Mouse (Mus musculus): Measurements from ENCODE around the gene Rps6kc1. TPM values are rescaled to one million over a fixed set of nuclear protein-coding genes. Genes with fewer than 3 reads are reported as not detected.
A peak's percentile ranks its signal among the peaks of the same experiment; 100 is the strongest.

Rps6kc1 gene
- polyA plus RNA-seq, 1 experiment from 2014 or later: 16.9 TPM

- no peak overlapping the region for H3K9ac ChIP-seq (ENCODE audit: low read length)
- no peak overlapping the region for H3K27ac ChIP-seq (ENCODE audit: low read depth, low read length)
- no peaks in the 10 kb centered on the region for H3K27me3 ChIP-seq (ENCODE audit: control insufficient read depth, insufficient read depth, low read length)
- DNase-seq (ENCODE audit: low spot score) (no peak), ATAC-seq (replicated peaks; ENCODE audit: low FRiP score) (no peak)
- 78% methylated on average over 7 of the region's 7 CpGs for WGBS
- H3K4me2 ChIP-seq (ENCODE audit: low read depth, low read length, severe bottlenecking): no peak overlapping the region
- no peaks in the 10 kb centered on the region for H3K9me3 ChIP-seq (ENCODE audit: control insufficient read depth, low read length)
- no peaks in the 10 kb centered on the region for H3K36me3 ChIP-seq (ENCODE audit: control insufficient read depth, insufficient read depth, low read length)
- no peaks in the 10 kb centered on the region for H3K4me1 ChIP-seq (replicated peaks; ENCODE audit: control insufficient read depth, insufficient read depth, low read length)
- no peak overlapping the region for H3K4me3 ChIP-seq (ENCODE audit: low read depth, low read length)
Measured at GRCm38 (mm10) chr1:190918938-190919337, 7.4 kb upstream of the Rps6kc1 start.

- H3K36me3 ChIP-seq (ENCODE audit: control insufficient read depth, insufficient read depth, low read length): no peaks in the 10 kb centered on the region
- WGBS: 38% methylated on average over 1 of the region's 1 CpGs
- no peak overlapping the region for H3K27ac ChIP-seq (ENCODE audit: low read depth, low read length)
- H3K4me1 ChIP-seq (replicated peaks; ENCODE audit: control insufficient read depth, insufficient read depth, low read length): 0 out of 2 replicates have a peak, but pooled peaks cover 2% of the 10 kb centered on the region
- H3K4me2 ChIP-seq (ENCODE audit: low read depth, low read length, severe bottlenecking): no peak overlapping the region
- no peaks in the 10 kb centered on the region for H3K9me3 ChIP-seq (ENCODE audit: control insufficient read depth, low read length)
- no peaks in the 10 kb centered on the region for H3K27me3 ChIP-seq (ENCODE audit: control insufficient read depth, insufficient read depth, low read length)
- no peak overlapping the region for H3K9ac ChIP-seq (ENCODE audit: low read length)
- H3K4me3 ChIP-seq (ENCODE audit: low read depth, low read length): no peak overlapping the region
- ATAC-seq (replicated peaks; ENCODE audit: low FRiP score): no peak
- no peak for DNase-seq (ENCODE audit: low spot score)
Measured at GRCm38 (mm10) chr1:190912623-190913022, 1.1 kb upstream of the Rps6kc1 start.

- Histone ChIP-seq H3K36me3 (ENCODE audit: control insufficient read depth, insufficient read depth, low read length) (no peaks in the 10 kb centered on the region), H3K4me2 (ENCODE audit: low read depth, low read length, severe bottlenecking) (peak overlapping the region; percentile 96), H3K27me3 (ENCODE audit: control insufficient read depth, insufficient read depth, low read length) (no peaks in the 10 kb centered on the region), H3K27ac (ENCODE audit: low read depth, low read length) (no peak overlapping the region), H3K9ac (ENCODE audit: low read length) (peak overlapping the region; percentile 84), H3K4me3 (ENCODE audit: low read depth, low read length) (peak overlapping the region; percentile 83), H3K4me1 (replicated peaks; ENCODE audit: control insufficient read depth, insufficient read depth, low read length) (0 out of 2 replicates have a peak, but pooled peaks cover 2% of the 10 kb centered on the region), H3K9me3 (ENCODE audit: control insufficient read depth, low read length) (no peaks in the 10 kb centered on the region)
- WGBS: 88% methylated on average over 6 of the region's 6 CpGs
- ATAC-seq (replicated peaks; ENCODE audit: low FRiP score) (no peak), DNase-seq (ENCODE audit: low spot score) (no peak)
Measured at GRCm38 (mm10) chr1:190910836-190911235, 734 bp downstream of the Rps6kc1 start.

GRCm38 (mm10) chr1:190904714-190905113 lies 6.9 kb downstream of the Rps6kc1 start:
- H3K4me1 ChIP-seq (replicated peaks; ENCODE audit: control insufficient read depth, insufficient read depth, low read length): no peaks in the 10 kb centered on the region
- no peak overlapping the region for H3K4me3 ChIP-seq (ENCODE audit: low read depth, low read length)
- no peak overlapping the region for H3K27ac ChIP-seq (ENCODE audit: low read depth, low read length)
- DNase-seq (ENCODE audit: low spot score) (no peak), ATAC-seq (replicated peaks; ENCODE audit: low FRiP score) (no peak)
- no peaks in the 10 kb centered on the region for H3K9me3 ChIP-seq (ENCODE audit: control insufficient read depth, low read length)
- H3K9ac ChIP-seq (ENCODE audit: low read length): no peak overlapping the region
- 92% methylated on average over 16 of the region's 16 CpGs for WGBS
- H3K36me3 ChIP-seq (ENCODE audit: control insufficient read depth, insufficient read depth, low read length): no peaks in the 10 kb centered on the region
- no peaks in the 10 kb centered on the region for H3K27me3 ChIP-seq (ENCODE audit: control insufficient read depth, insufficient read depth, low read length)
- H3K4me2 ChIP-seq (ENCODE audit: low read depth, low read length, severe bottlenecking): no peak overlapping the region

GRCm38 (mm10) chr1:190904136-190904535 lies 7.4 kb downstream of the Rps6kc1 start:
- H3K4me2 ChIP-seq (ENCODE audit: low read depth, low read length, severe bottlenecking): no peak overlapping the region
- no peak for DNase-seq (ENCODE audit: low spot score)
- WGBS: 90% methylated on average over 3 of the region's 3 CpGs

DNA sequence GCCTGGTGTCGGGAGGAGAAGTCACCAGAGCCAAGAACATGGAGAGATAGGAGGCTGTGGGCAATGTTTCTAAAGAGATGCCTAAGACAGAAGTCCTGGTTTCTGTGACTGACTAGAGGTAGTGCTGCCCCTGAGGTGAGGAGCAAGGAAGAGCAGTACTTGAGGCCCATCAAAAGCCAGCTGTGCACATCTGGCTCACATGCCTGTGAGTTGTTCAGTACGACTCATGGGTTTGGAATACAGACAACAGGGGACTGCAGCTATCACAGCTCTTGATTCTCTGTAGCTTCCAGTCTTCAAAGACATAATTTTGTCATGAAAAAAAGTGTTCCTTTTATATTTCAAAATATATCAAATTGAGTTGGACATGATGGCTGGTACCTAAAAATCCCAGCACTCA lies 10.5 kb downstream of the Rps6kc1 start:
- Histone ChIP-seq H3K9me3 (ENCODE audit: control insufficient read depth, low read length) (no peaks in the 10 kb centered on the region), H3K27ac (ENCODE audit: low read depth, low read length) (no peak overlapping the region), H3K36me3 (ENCODE audit: control insufficient read depth, insufficient read depth, low read length) (peaks cover 3% of the 10 kb centered on the region), H3K4me1 (replicated peaks; ENCODE audit: control insufficient read depth, insufficient read depth, low read length) (no peaks in the 10 kb centered on the region), H3K9ac (ENCODE audit: low read length) (no peak overlapping the region), H3K4me3 (ENCODE audit: low read depth, low read length) (no peak overlapping the region), H3K27me3 (ENCODE audit: control insufficient read depth, insufficient read depth, low read length) (no peaks in the 10 kb centered on the region), H3K4me2 (ENCODE audit: low read depth, low read length, severe bottlenecking) (no peak overlapping the region)
- ATAC-seq (replicated peaks; ENCODE audit: low FRiP score) (no peak), DNase-seq (ENCODE audit: low spot score) (no peak)
- WGBS: 84% methylated on average over 2 of the region's 2 CpGs

More at GRCm38 (mm10) chr1:190904136-190904535, 7.4 kb downstream of the Rps6kc1 start:
- Histone ChIP-seq H3K9me3 (ENCODE audit: control insufficient read depth, low read length) (no peaks in the 10 kb centered on the region), H3K36me3 (ENCODE audit: control insufficient read depth, insufficient read depth, low read length) (peaks cover under 1% of the 10 kb centered on the region), H3K4me1 (replicated peaks; ENCODE audit: control insufficient read depth, insufficient read depth, low read length) (no peaks in the 10 kb centered on the region), H3K4me3 (ENCODE audit: low read depth, low read length) (no peak overlapping the region), H3K27me3 (ENCODE audit: control insufficient read depth, insufficient read depth, low read length) (no peaks in the 10 kb centered on the region), H3K9ac (ENCODE audit: low read length) (no peak overlapping the region), H3K27ac (ENCODE audit: low read depth, low read length) (no peak overlapping the region)
- ATAC-seq (replicated peaks; ENCODE audit: low FRiP score): no peak

GRCm38 (mm10) chr1:190898899-190899575 lies 12.5 kb downstream of the Rps6kc1 start:
- Histone ChIP-seq H3K27me3 (ENCODE audit: control insufficient read depth, insufficient read depth, low read length) (no peaks in the 10 kb centered on the region), H3K4me1 (replicated peaks; ENCODE audit: control insufficient read depth, insufficient read depth, low read length) (no peaks in the 10 kb centered on the region), H3K9ac (ENCODE audit: low read length) (no peak overlapping the region), H3K36me3 (ENCODE audit: control insufficient read depth, insufficient read depth, low read length) (peaks cover 3% of the 10 kb centered on the region), H3K9me3 (ENCODE audit: control insufficient read depth, low read length) (no peaks in the 10 kb centered on the region), H3K27ac (ENCODE audit: low read depth, low read length) (no peak overlapping the region), H3K4me3 (ENCODE audit: low read depth, low read length) (no peak overlapping the region), H3K4me2 (ENCODE audit: low read depth, low read length, severe bottlenecking) (no peak overlapping the region)
- no peak for ATAC-seq (replicated peaks; ENCODE audit: low FRiP score)
- no peak for DNase-seq (ENCODE audit: low spot score)
- 91% methylated on average over 9 of the region's 9 CpGs for WGBS

- Histone ChIP-seq H3K36me3 (ENCODE audit: control insufficient read depth, insufficient read depth, low read length) (peaks cover 3% of the 10 kb centered on the region), H3K9me3 (ENCODE audit: control insufficient read depth, low read length) (no peaks in the 10 kb centered on the region), H3K4me2 (ENCODE audit: low read depth, low read length, severe bottlenecking) (no peak overlapping the region), H3K9ac (ENCODE audit: low read length) (no peak overlapping the region), H3K4me1 (replicated peaks; ENCODE audit: control insufficient read depth, insufficient read depth, low read length) (no peaks in the 10 kb centered on the region), H3K4me3 (ENCODE audit: low read depth, low read length) (no peak overlapping the region), H3K27me3 (ENCODE audit: control insufficient read depth, insufficient read depth, low read length) (no peaks in the 10 kb centered on the region), H3K27ac (ENCODE audit: low read depth, low read length) (no peak overlapping the region)
- WGBS: 92% methylated on average over 3 of the region's 3 CpGs
- DNase-seq (ENCODE audit: low spot score) (no peak), ATAC-seq (replicated peaks; ENCODE audit: low FRiP score) (no peak)
Measured at GRCm38 (mm10) chr1:190898186-190898585, 13.4 kb downstream of the Rps6kc1 start.

- Histone ChIP-seq H3K4me3 (ENCODE audit: low read depth, low read length) (no peak overlapping the region), H3K9ac (ENCODE audit: low read length) (no peak overlapping the region), H3K9me3 (ENCODE audit: control insufficient read depth, low read length) (no peaks in the 10 kb centered on the region), H3K27ac (ENCODE audit: low read depth, low read length) (no peak overlapping the region), H3K4me2 (ENCODE audit: low read depth, low read length, severe bottlenecking) (no peak overlapping the region), H3K4me1 (replicated peaks; ENCODE audit: control insufficient read depth, insufficient read depth, low read length) (no peaks in the 10 kb centered on the region), H3K36me3 (ENCODE audit: control insufficient read depth, insufficient read depth, low read length) (no peaks in the 10 kb centered on the region; the same call in 1 of the 2 replicates), H3K27me3 (ENCODE audit: control insufficient read depth, insufficient read depth, low read length) (no peaks in the 10 kb centered on the region)
- ATAC-seq (replicated peaks; ENCODE audit: low FRiP score) (no peak), DNase-seq (ENCODE audit: low spot score) (no peak)
- 85% methylated on average over 6 of the region's 6 CpGs for whole genome bisulfite sequencing
Measured at GRCm38 (mm10) chr1:190893559-190894167, 17.9 kb downstream of the Rps6kc1 start.
